Mouse (Mus musculus) adrenal gland, postnatal 36 days (tissue): ENCODE data around the gene Hdac7. TPM values are rescaled to one million over a fixed set of nuclear protein-coding genes. Genes with fewer than 3 reads are reported as not detected.

Experiments used
- DNase-seq, 2 experiments: peaks; one replicate each; pipeline ENCODE4 v3.0.0; 2021; ENCODE audit warnings: mixed read lengths in 1 of 2
- total RNA-seq, 2 experiments: library from RNA; stranded (reverse); gene quantifications; 2 replicates each; pipeline ENCODE4 v1.2.3; 2021

Gene Hdac7
- total RNA-seq, 2 experiments from 2014 or later = 63.5 to 67.2 TPM

GRCm38 (mm10) chr15:97791126-97791700, 53.1 kb downstream of the Hdac7 start:
- DNase-seq = no peak

GRCm38 (mm10) chr15:97789761-97790505, 54.4 kb downstream of the Hdac7 start:
- DNase-seq = peak; percentile 74 to 85

DNA sequence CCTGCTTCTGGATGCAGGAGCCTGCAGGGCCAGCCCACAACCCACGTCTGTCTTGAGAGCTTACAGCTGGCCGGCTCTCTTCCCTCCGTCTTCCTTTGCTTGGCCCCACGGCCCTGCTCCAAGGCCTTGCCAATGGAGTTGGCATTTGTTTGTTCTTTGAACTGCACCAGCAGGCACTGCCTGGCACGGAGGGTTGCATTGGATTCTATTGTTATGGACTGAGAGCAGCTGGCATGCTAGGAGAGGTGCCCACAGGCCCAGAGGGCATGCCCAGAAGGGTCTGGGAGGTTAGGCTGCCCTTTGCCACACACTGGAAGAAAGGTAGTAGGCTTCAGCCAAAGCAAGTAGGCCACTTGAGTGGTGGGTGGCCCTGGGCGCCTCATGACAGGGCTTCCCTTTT, 55.5 kb downstream of the Hdac7 start:
- peak; percentile 70 to 78 for DNase-seq

GRCm38 (mm10) chr15:97787799-97788667, 56.3 kb downstream of the Hdac7 start:
- no peak for DNase-seq

GRCm38 (mm10) chr15:97787148-97787798, 57.0 kb downstream of the Hdac7 start:
- DNase-seq = no peak

DNA sequence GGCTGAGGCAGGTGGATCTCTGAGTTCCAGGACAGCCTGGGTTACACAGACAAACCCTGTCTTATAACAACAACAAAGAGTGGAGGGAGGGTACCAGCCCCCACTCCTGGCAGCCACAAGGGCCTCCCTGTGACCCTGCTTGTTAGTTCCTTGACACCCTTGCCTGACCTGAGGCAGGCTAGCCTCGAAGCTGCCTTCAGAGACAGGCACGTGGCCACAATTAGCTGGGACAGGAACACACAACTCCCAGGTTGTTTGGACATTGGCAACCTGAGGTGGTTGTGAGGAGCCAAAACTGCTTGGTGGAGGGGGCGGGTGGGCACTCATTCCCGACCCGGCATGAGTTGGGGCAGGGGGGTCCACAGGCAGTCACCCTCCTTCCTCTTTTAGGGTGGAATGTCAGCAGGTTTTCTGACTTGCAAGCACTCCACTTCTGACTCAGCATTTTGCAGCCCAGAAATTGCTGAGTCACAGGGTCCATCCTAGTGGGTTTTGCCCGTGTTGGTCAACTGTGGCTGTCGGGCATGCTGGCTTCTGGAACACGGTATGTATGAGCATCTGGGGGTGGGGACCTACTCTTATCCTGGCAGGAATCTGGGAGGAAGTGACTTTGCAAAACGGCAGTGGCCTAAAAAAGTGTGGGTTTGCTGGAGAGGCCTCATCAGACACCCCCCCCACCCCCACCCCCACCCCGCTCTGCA, 57.7 kb downstream of the Hdac7 start:
- peak in 1 of 2 experiments; percentile 57 for DNase-seq

GRCm38 (mm10) chr15:97785731-97786411, 58.4 kb downstream of the Hdac7 start:
- DNase-seq = peak; percentile 62

DNA sequence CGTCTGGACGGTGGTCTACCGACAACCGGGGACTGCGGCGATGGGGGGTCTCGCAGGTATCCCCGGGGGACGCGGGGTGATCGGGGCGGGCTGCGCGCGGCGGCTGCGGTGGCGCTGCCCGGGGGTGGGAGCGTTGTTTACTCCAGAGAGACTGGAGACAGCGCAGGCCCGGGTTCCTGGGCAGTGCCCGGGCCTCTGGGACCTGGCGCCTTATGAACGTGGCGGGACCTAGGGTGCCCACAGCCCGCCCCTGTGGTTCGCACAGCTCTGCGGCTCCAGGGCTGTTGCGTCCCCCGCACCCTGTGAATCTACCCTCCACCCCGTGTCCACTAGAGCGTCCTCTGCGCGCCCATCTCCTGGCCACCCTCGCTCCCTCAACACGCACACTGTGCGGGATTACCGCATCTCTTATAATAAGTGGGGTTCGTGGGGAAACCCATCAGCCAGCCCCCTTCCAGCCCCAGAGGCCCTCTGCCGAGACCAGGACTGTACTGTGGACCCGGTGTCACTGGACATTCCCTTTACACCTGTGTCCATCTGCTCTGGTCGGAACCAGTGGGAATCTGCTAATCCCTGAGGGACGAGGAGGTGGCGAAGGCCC, 59.6 kb downstream of the Hdac7 start:
- DNase-seq = no peak

GRCm38 (mm10) chr15:97784092-97784559, 60.2 kb downstream of the Hdac7 start:
- DNase-seq = peak; percentile 95 to 97

GRCm38 (mm10) chr15:97782749-97783105, 61.6 kb downstream of the Hdac7 start:
- DNase-seq = peak; percentile 81 to 90

GRCm38 (mm10) chr15:97781961-97782748, 62.1 kb downstream of the Hdac7 start:
- no peak for DNase-seq

GRCm38 (mm10) chr15:97780611-97781031, 63.7 kb downstream of the Hdac7 start:
- DNase-seq = no peak

GRCm38 (mm10) chr15:97779576-97779975, 64.7 kb downstream of the Hdac7 start:
- DNase-seq = no peak

DNA sequence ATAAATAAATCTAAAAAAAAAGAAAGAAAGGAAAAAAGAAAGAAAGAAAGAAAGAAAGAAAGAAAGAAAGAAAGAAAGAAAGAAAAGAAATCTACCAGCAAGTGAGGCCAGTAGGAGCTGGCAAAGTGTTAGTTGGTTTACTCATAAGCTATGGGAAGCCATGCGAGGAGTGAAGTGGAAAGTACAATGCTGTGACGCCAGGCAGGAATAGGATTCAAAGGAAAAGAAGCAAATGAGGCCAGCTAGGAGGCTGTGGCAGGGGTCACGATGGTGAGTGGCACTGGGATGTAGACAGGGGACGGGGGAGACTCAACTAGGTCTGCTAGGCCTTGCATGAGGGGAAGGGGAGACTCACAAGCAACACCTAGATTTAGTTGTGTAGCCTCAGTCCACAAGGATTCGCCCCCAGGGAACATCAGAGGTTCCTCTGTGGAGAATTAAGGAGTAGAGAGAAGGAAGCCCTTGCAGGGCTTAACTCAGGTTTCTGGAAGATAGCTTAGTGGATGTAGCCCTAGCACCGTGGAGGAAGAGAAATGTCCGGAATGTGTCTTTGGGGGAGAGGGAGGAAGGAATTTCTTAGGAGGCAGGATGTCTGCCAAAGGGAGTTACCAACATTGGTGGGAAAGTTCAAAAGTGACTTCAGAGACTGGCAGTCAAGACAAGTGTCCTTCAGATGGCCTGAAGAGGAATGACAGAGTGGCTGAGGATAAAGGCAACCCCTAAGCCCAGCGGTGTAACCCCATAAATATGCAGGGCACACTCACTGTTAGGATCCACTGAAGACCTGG, 65.8 kb downstream of the Hdac7 start, which contains the start of gene Slc48a1:
Gene Slc48a1 (plus strand): TSS at position 210 of the 788 bp plus-strand sequence.
- no peak for DNase-seq

DNA sequence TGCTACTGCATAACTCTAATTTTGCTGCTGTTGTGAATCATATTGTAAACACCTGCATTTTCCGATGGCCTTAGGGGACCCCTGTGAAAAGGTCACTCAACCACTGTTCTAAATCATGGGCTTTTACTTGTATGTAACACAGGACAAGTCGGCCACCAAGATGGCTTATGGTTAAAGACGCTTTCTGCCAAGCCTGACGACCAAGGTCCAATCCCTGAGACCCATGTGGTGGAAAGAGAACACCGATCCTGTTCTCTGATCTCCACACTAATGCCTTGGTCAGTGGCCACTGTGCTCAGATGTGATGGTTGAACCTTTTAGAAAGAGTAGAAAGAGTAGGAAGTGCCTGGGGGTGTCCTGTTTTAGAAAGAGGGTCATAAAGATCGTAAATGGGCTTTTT, 67.4 kb downstream of the Hdac7 start:
- no peak for DNase-seq

DNA sequence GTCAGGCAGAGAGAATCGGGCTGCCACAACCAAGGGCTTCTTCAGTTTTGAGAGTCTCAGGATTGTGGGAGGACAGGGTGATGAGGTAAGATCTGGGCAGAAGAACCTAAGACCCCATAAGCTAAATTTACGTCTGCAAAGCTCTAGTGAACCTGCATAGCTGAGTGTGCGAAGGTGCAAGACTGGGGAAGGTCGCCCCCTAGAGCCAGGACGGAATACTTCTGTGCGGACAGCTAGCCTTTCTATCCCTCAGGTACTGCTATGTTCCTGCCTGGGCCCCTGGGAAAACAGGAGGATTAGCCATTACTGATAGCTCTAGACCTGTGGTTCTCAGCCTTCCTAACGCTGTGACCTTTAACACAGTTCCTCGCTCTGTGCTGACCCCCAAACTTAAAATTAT, 67.8 kb downstream of the Hdac7 start:
- peak; percentile 85 to 90 for DNase-seq

GRCm38 (mm10) chr15:97773961-97774370, 70.3 kb downstream of the Hdac7 start:
- DNase-seq = peak; percentile 45 to 49

GRCm38 (mm10) chr15:97773108-97773507, 71.2 kb downstream of the Hdac7 start:
- DNase-seq = peak; percentile 74 to 87

GRCm38 (mm10) chr15:97770280-97770679, 74.0 kb downstream of the Hdac7 start:
- DNase-seq = no peak
